Mouse (Mus musculus): ENCODE results near the gene Scly. TPM values are rescaled to one million over a fixed set of nuclear protein-coding genes. Genes with fewer than 3 reads are reported as not detected.

Gene Scly
- polyA plus RNA-seq, 2 experiments = 11.6 to 13.5 TPM

DNA sequence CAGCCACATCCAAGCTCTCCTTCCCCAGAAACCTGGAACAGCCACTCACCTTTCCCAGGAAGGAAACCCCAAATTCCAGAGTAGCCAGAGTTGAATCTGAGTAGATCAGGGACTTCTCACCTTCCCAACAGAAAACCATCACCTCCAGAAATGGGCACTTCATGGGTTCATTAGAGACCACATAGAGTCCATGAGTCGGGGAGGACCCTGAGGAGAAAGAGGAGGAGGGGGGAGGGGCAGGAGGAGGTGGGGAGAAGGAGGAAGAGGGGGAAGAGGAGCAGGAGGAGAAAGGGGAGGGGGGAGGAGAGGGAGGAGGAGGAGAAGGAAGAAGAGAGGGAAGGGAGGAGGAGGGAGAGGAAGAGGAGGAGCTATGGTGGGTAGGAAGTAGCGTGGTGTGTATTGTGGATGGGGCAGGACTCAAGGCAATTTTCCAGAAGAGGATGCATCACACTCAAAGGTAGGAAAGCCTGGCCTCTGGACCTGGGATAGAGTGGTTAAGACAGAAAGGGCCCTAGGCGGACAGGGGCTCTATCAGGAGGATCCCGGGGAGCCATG, 27.4 kb downstream of the Scly start:
- H3K4me3 ChIP-seq (replicated peaks; ENCODE audit: low read length) = no peak overlapping the region
- H3K4me2 ChIP-seq (replicated peaks; ENCODE audit: low read depth, low read length, severe bottlenecking) = no peak overlapping the region
- no peak for TF ChIP-seq POLR2A (IDR thresholded peaks at IDR 0.05; ENCODE audit: borderline replicate concordance, extremely low read depth, insufficient read depth, insufficient read length)
- H3K27ac ChIP-seq (replicated peaks; ENCODE audit: low read depth, low read length) = no peak overlapping the region
- H3K36me3 ChIP-seq (ENCODE audit: control insufficient read depth, insufficient read depth, low read length) = no peaks in the 10 kb centered on the region
- no peaks in the 10 kb centered on the region for H3K27me3 ChIP-seq (ENCODE audit: control insufficient read depth, insufficient read depth, low read length)
- no peak overlapping the region for H3K9ac ChIP-seq (ENCODE audit: low read depth, low read length, severe bottlenecking)
- 67% methylated on average over 4 of the region's 4 CpGs for WGBS
- DNase-seq (ENCODE audit: low spot score) = no peak
- H3K4me1 ChIP-seq (ENCODE audit: control insufficient read depth, insufficient read depth, low read length) = no peaks in the 10 kb centered on the region
- no peaks in the 10 kb centered on the region for H3K9me3 ChIP-seq (ENCODE audit: control insufficient read depth, low read length)
- ATAC-seq (ENCODE audit: low FRiP score, low read depth) = no peak

DNA sequence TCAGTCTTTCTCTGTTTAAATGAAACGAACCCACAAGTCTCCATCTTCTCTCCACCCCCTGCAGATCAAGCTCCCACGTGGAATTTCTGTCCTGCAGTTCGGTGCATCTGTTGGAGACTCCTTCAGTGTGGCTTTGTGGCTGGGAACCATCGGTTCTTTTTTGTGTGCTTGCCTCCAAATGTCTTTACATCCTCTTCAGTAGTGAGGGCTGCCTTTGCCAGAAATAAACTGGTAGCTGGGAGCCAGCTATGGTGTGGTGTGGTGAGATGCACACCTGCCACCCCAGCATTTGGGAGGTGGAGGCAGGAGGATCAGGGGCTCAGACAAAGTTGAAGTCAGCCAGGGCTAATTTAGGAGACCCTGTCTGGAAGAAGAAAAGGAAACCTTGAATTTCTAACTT, 34.0 kb downstream of the Scly start:
- Histone ChIP-seq H3K9me3 (ENCODE audit: control insufficient read depth, low read length) (no peaks in the 10 kb centered on the region), H3K4me3 (replicated peaks; ENCODE audit: low read length) (no peak overlapping the region), H3K36me3 (ENCODE audit: control insufficient read depth, insufficient read depth, low read length) (no peaks in the 10 kb centered on the region), H3K27me3 (ENCODE audit: control insufficient read depth, insufficient read depth, low read length) (no peaks in the 10 kb centered on the region), H3K27ac (replicated peaks; ENCODE audit: low read depth, low read length) (no peak overlapping the region), H3K4me2 (replicated peaks; ENCODE audit: low read depth, low read length, severe bottlenecking) (no peak overlapping the region), H3K4me1 (ENCODE audit: control insufficient read depth, insufficient read depth, low read length) (no peaks in the 10 kb centered on the region), H3K9ac (ENCODE audit: low read depth, low read length, severe bottlenecking) (no peak overlapping the region)
- 55% methylated on average over 4 of the region's 4 CpGs for WGBS
- no peak for DNase-seq (ENCODE audit: low spot score)
- TF ChIP-seq POLR2A (IDR thresholded peaks at IDR 0.05; ENCODE audit: borderline replicate concordance, extremely low read depth, insufficient read depth, insufficient read length) = no peak
- no peak for ATAC-seq (ENCODE audit: low FRiP score, low read depth)

DNA sequence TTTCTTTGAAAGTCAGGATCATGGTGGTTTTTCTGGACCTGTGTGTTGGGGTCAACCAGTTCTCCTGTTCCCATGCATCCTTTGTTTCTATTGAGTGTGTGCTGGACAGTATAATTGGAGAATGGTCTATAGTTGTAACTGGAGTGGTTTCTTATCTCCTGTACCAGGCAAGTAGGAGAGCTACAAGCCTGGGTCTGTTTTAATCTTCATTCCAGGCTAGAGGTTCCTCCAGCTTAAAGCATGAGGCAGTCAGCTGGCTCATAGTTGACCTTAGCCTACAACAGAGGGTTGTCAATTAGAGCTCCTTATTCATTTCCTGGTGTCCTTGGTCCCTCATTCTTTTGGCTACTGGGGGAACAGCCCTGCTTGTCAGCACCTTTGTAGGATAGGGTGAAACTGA, 35.4 kb downstream of the Scly start:
- H3K9me3 ChIP-seq (ENCODE audit: control insufficient read depth, low read length) = no peaks in the 10 kb centered on the region
- no peak overlapping the region for H3K4me2 ChIP-seq (replicated peaks; ENCODE audit: low read depth, low read length, severe bottlenecking)
- no peaks in the 10 kb centered on the region for H3K36me3 ChIP-seq (ENCODE audit: control insufficient read depth, insufficient read depth, low read length)
- no peak for ATAC-seq (ENCODE audit: low FRiP score, low read depth)
- H3K27me3 ChIP-seq (ENCODE audit: control insufficient read depth, insufficient read depth, low read length) = no peaks in the 10 kb centered on the region
- no peak overlapping the region for H3K9ac ChIP-seq (ENCODE audit: low read depth, low read length, severe bottlenecking)
- no peak for DNase-seq (ENCODE audit: low spot score)
- H3K4me1 ChIP-seq (ENCODE audit: control insufficient read depth, insufficient read depth, low read length) = no peaks in the 10 kb centered on the region
- no peak overlapping the region for H3K27ac ChIP-seq (replicated peaks; ENCODE audit: low read depth, low read length)
- TF ChIP-seq POLR2A (IDR thresholded peaks at IDR 0.05; ENCODE audit: borderline replicate concordance, extremely low read depth, insufficient read depth, insufficient read length) = no peak
- H3K4me3 ChIP-seq (replicated peaks; ENCODE audit: low read length) = no peak overlapping the region

DNA sequence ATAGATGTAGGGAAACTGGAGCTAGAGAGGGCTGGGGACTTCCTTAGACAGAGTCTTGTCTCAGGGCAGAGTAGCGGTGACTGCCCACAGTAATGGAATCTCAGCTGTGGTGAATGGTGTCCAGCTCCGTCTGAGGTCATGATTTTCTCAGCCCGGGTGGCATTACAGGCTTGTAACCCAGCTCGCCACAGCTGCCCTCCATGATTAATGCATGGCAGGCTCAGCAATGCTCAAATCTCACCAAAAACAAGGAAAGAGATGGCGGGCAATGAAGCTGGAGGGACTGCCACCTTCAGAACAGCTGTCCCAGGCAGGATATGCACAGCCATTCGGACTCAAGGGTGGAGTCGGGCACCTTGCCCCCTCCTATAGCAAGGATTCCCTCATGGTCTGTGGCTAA, 39.2 kb downstream of the Scly start:
- no peaks in the 10 kb centered on the region for H3K36me3 ChIP-seq (ENCODE audit: control insufficient read depth, insufficient read depth, low read length)
- H3K9ac ChIP-seq (ENCODE audit: low read depth, low read length, severe bottlenecking) = no peak overlapping the region
- H3K4me1 ChIP-seq (ENCODE audit: control insufficient read depth, insufficient read depth, low read length) = no peaks in the 10 kb centered on the region
- 83% methylated on average over 7 of the region's 7 CpGs for WGBS
- no peak overlapping the region for H3K4me2 ChIP-seq (replicated peaks; ENCODE audit: low read depth, low read length, severe bottlenecking)
- no peak for DNase-seq (ENCODE audit: low spot score)
- no peak for ATAC-seq (ENCODE audit: low FRiP score, low read depth)
- H3K4me3 ChIP-seq (replicated peaks; ENCODE audit: low read length) = no peak overlapping the region
- no peak overlapping the region for H3K27ac ChIP-seq (replicated peaks; ENCODE audit: low read depth, low read length)
- no peaks in the 10 kb centered on the region for H3K9me3 ChIP-seq (ENCODE audit: control insufficient read depth, low read length)
- no peaks in the 10 kb centered on the region; the same call in 1 of the 2 replicates for H3K27me3 ChIP-seq (ENCODE audit: control insufficient read depth, insufficient read depth, low read length)
- no peak for TF ChIP-seq POLR2A (IDR thresholded peaks at IDR 0.05; ENCODE audit: borderline replicate concordance, extremely low read depth, insufficient read depth, insufficient read length)

DNA sequence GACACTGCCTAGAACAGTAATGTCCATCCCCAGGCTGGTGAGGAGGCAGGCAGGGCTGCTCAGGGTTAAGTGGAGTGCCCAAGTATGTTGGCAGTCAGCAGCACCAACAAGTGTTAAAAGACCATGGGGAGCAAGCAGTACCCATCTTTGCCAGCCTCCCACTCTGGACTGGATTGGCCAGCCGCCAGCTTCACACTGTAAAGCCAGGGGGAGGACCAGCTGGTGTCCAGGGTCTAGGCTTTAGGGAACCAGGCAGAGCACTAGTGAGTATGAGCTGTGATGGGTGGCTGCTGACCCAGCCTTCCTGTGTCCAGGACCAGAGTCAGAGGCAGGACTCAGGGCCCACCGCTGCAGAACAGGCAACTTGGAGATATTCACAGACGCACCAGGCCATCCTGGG, 45.9 kb downstream of the Scly start:
- no peak for TF ChIP-seq POLR2A (IDR thresholded peaks at IDR 0.05; ENCODE audit: borderline replicate concordance, extremely low read depth, insufficient read depth, insufficient read length)
- DNase-seq (ENCODE audit: low spot score) = no peak
- Histone ChIP-seq H3K9me3 (ENCODE audit: control insufficient read depth, low read length) (no peaks in the 10 kb centered on the region), H3K36me3 (ENCODE audit: control insufficient read depth, insufficient read depth, low read length) (no peaks in the 10 kb centered on the region), H3K4me3 (replicated peaks; ENCODE audit: low read length) (no peak overlapping the region), H3K27ac (replicated peaks; ENCODE audit: low read depth, low read length) (no peak overlapping the region), H3K4me2 (replicated peaks; ENCODE audit: low read depth, low read length, severe bottlenecking) (no peak overlapping the region), H3K9ac (ENCODE audit: low read depth, low read length, severe bottlenecking) (no peak overlapping the region), H3K27me3 (ENCODE audit: control insufficient read depth, insufficient read depth, low read length) (peaks cover 44% of the 10 kb centered on the region), H3K4me1 (ENCODE audit: control insufficient read depth, insufficient read depth, low read length) (no peaks in the 10 kb centered on the region)
- WGBS = 84% methylated on average over 3 of the region's 3 CpGs
- ATAC-seq (ENCODE audit: low FRiP score, low read depth) = no peak
